In genomic region chr4:129455265-129455664, GRCm38 (mm10) we compare ENCODE assay signal across 8 mouse cellular contexts. TPM values are rescaled to one million over a fixed set of nuclear protein-coding genes. Genes with fewer than 3 reads are reported as not detected.
DNase-seq lines count a peak whose midpoint lies in the region; ATAC-seq and TF ChIP-seq lines count a peak whose summit lies in the region.

No protein-coding gene starts in this region.

- H3K27ac ChIP-seq in cerebellum, adult 2 months (ENCODE audit: insufficient read depth, low read length), result peak overlapping the region; percentile 47
- no peak overlapping the region for H3K27ac ChIP-seq in hindbrain, embryonic 12.5 days
- no peak overlapping the region for H3K27ac ChIP-seq in lung, embryonic 16.5 days (ENCODE audit: low read length)

- H3K4me2 ChIP-seq in hindbrain, embryonic 12.5 days (replicated peaks), result no peak overlapping the region
- no peak overlapping the region for H3K4me2 ChIP-seq in lung, embryonic 16.5 days (ENCODE audit: low read depth, low read length)

- TF ChIP-seq POLR2A in cerebellum, adult 2 months (IDR thresholded peaks at IDR 0.05; ENCODE audit: borderline replicate concordance, insufficient read depth, low read length), result no peak

- no peak overlapping the region for H3K4me3 ChIP-seq in cerebellum, adult 2 months (replicated peaks; ENCODE audit: insufficient read depth, low read depth, low read length)
- H3K4me3 ChIP-seq in hindbrain, embryonic 12.5 days, result no peak overlapping the region
- no peak overlapping the region for H3K4me3 ChIP-seq in lung, embryonic 16.5 days (ENCODE audit: low read length)

- no peaks in the 10 kb centered on the region for H3K27me3 ChIP-seq in cerebellum, adult 2 months (ENCODE audit: control insufficient read depth, insufficient read depth, low read length)
- peaks cover 4% of the 10 kb centered on the region; the same call in 1 of the 2 replicates for H3K27me3 ChIP-seq in hindbrain, embryonic 12.5 days
- no peaks in the 10 kb centered on the region for H3K27me3 ChIP-seq in lung, embryonic 16.5 days (ENCODE audit: control insufficient read depth, insufficient read depth, low read depth, low read length)

- TF ChIP-seq CTCF in cerebellum, adult 2 months (IDR thresholded peaks at IDR 0.05; ENCODE audit: borderline replicate concordance, insufficient read depth, low read depth, low read length), result peak; percentile 91

- H3K9me3 ChIP-seq in hindbrain, embryonic 12.5 days (replicated peaks), result no peaks in the 10 kb centered on the region
- H3K9me3 ChIP-seq in lung, embryonic 16.5 days (ENCODE audit: control insufficient read depth, low read length), result no peaks in the 10 kb centered on the region

- DNase-seq in NIH3T3 (ENCODE audit: low read depth), result peak; percentile 94
- DNase-seq in cerebellum, adult 2 months, result peak; percentile 75 to 81
- peak; percentile 40 to 89 for DNase-seq in frontal cortex, adult 2 months (ENCODE audit: extremely low spot score in 1 of 2, low spot score in 1 of 2)
- DNase-seq in layer of hippocampus, adult 9-11 months, result peak; percentile 60
- DNase-seq in ovary, postnatal 10 days (ENCODE audit: low spot score), result peak; percentile 17
- peak; percentile 39 for DNase-seq in urinary bladder, postnatal 25 days (ENCODE audit: low spot score)

- under 1% methylated on average over 5 of the region's 5 CpGs for WGBS in cerebellum, adult 2 months
- 2% methylated on average over 5 of the region's 5 CpGs for WGBS in hindbrain, embryonic 12.5 days
- WGBS in lung, embryonic 16.5 days, result 3% methylated on average over 5 of the region's 5 CpGs

- no peak overlapping the region for H3K9ac ChIP-seq in hindbrain, embryonic 12.5 days
- H3K9ac ChIP-seq in lung, embryonic 16.5 days (ENCODE audit: low read length), result no peak overlapping the region

- no peaks in the 10 kb centered on the region for H3K36me3 ChIP-seq in hindbrain, embryonic 12.5 days
- H3K36me3 ChIP-seq in lung, embryonic 16.5 days (ENCODE audit: control insufficient read depth, insufficient read depth, low read length), result no peaks in the 10 kb centered on the region

- H3K4me1 ChIP-seq in cerebellum, adult 2 months (ENCODE audit: control insufficient read depth, insufficient read depth, low read length), result peaks cover 4% of the 10 kb centered on the region; the same call in 1 of the 2 replicates
- H3K4me1 ChIP-seq in hindbrain, embryonic 12.5 days, result no peaks in the 10 kb centered on the region
- no peaks in the 10 kb centered on the region for H3K4me1 ChIP-seq in lung, embryonic 16.5 days (replicated peaks; ENCODE audit: control insufficient read depth, insufficient read depth, low read length)

- peak; percentile 66; the same call in 1 of the 2 replicates for ATAC-seq in hindbrain, embryonic 12.5 days (ENCODE audit: low FRiP score)
- ATAC-seq in lung, embryonic 16.5 days (ENCODE audit: low read depth), result peak; percentile 90

RNA-seq across cellular contexts. Expression of gene Bsdc1, which starts 6.1 kb away (rescaled TPM):
- 33.9 and 37.3 TPM in 2 replicates for polyA plus RNA-seq in cerebellum, adult 2 months (2012; rRNA removed)
- polyA plus RNA-seq in frontal cortex, adult 2 months (2012; rRNA removed), result 36.5 and 37.9 TPM in 2 replicates
- polyA plus RNA-seq in hindbrain, embryonic 12.5 days (2016; fragmentation: Nextera tagmentation; extraction: Ambion mirVana), result 33.0 TPM in 2 replicates
- polyA plus RNA-seq in lung, embryonic 16.5 days (2015; fragmentation: Nextera tagmentation; extraction: Ambion mirVana), result 25.5 and 29.2 TPM in 2 replicates

RNA-seq across cellular contexts. Expression of gene Zbtb8b, which starts 14.6 kb away (rescaled TPM):
- polyA plus RNA-seq in cerebellum, adult 2 months (2012; rRNA removed), result 2.1 and 2.2 TPM in 2 replicates
- 2.0 and 2.6 TPM in 2 replicates for polyA plus RNA-seq in frontal cortex, adult 2 months (2012; rRNA removed)
- polyA plus RNA-seq in hindbrain, embryonic 12.5 days (2016; fragmentation: Nextera tagmentation; extraction: Ambion mirVana), result 6.0 and 6.4 TPM in 2 replicates
- polyA plus RNA-seq in lung, embryonic 16.5 days (2015; fragmentation: Nextera tagmentation; extraction: Ambion mirVana), result 2.7 and 4.1 TPM in 2 replicates

RNA-seq across cellular contexts. Expression of gene Tssk3, which starts 35.6 kb away (rescaled TPM):
- polyA plus RNA-seq in cerebellum, adult 2 months (2012; rRNA removed), result 0.16 TPM in 2 replicates
- polyA plus RNA-seq in frontal cortex, adult 2 months (2012; rRNA removed), result 0.11 and 0.26 TPM in 2 replicates
- not detected in 2 replicates for polyA plus RNA-seq in hindbrain, embryonic 12.5 days (2016; fragmentation: Nextera tagmentation; extraction: Ambion mirVana)
- not detected in 2 replicates for polyA plus RNA-seq in lung, embryonic 16.5 days (2015; fragmentation: Nextera tagmentation; extraction: Ambion mirVana)

RNA-seq across cellular contexts. Expression of gene Fam229a, which starts 35.7 kb away (rescaled TPM):
- 0.67 and 0.92 TPM in 2 replicates for polyA plus RNA-seq in cerebellum, adult 2 months (2012; rRNA removed)
- polyA plus RNA-seq in frontal cortex, adult 2 months (2012; rRNA removed), result 1.2 and 1.6 TPM in 2 replicates
- 0.46 TPM in 1 of 2 replicates, not detected in the other for polyA plus RNA-seq in hindbrain, embryonic 12.5 days (2016; fragmentation: Nextera tagmentation; extraction: Ambion mirVana)
- polyA plus RNA-seq in lung, embryonic 16.5 days (2015; fragmentation: Nextera tagmentation; extraction: Ambion mirVana), result not detected in 2 replicates

RNA-seq across cellular contexts. Expression of gene Marcksl1, which starts 58.1 kb away (rescaled TPM):
- 68.0 and 70.0 TPM in 2 replicates for polyA plus RNA-seq in cerebellum, adult 2 months (2012; rRNA removed)
- polyA plus RNA-seq in frontal cortex, adult 2 months (2012; rRNA removed), result 233 TPM in 2 replicates
- 1,978 and 2,031 TPM in 2 replicates for polyA plus RNA-seq in hindbrain, embryonic 12.5 days (2016; fragmentation: Nextera tagmentation; extraction: Ambion mirVana)
- 506 and 544 TPM in 2 replicates for polyA plus RNA-seq in lung, embryonic 16.5 days (2015; fragmentation: Nextera tagmentation; extraction: Ambion mirVana)

Comparison
In these comparisons a context has a peak if more than half of its experiments do, and no peak if none do; other contexts are left out.
1. DNase-seq: peak in every context shown above with its lines; median percentile 94 in NIH3T3; 78 in cerebellum, adult 2 months; 64 in frontal cortex, adult 2 months; 60 in layer of hippocampus, adult 9-11 months; 39 in urinary bladder, postnatal 25 days; 17 in ovary, postnatal 10 days.